Comparison of ENCODE assay signal across 27 mouse cellular contexts in the genomic region with DNA sequence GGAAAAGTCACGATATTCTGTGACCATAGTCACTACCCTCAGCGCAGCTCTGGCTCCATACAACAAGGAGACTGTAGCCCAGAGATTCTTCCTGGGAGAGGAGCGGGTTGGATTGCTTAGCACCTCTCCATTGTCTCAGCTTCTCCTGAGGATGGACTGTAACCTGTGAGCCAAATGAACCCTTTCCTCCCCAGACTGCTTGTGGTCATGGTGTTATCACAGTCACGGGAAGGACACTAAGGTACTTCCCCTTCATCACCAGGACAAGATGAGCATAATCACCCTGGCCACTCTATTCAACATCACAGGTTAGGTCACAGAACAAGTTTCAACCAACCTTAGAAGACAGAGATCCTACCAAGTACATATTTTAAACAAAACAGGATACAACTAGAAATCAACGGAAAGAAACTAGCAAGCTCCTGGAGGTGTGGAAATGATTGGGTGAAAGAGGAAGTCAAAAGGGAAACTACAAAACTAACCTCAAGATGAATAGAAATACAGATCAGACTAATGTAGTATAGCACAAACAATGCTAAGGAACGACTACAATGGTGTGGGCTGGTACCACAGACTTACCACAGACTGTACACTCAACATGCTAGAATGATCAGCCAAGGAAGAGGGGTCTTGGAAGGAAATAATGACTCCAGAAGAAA. TPM values are rescaled to one million over a fixed set of nuclear protein-coding genes. Genes with fewer than 3 reads are reported as not detected.
DNase-seq lines count a peak whose midpoint lies in the region; ATAC-seq and TF ChIP-seq lines count a peak whose summit lies in the region.
"Had no signal": no experiment of that assay in that cellular context is flagged by ENCODE, and none has a peak within 500 bp of the region (broad histone marks: within the 10 kb centered on the region; RNA-seq: fewer than 3 reads in every experiment).

No protein-coding gene starts in this region.

- H3K4me3 ChIP-seq in lung, adult 2 months (replicated peaks; ENCODE audit: extremely low read depth, low read depth, low read length), result no peak overlapping the region
- H3K4me3 ChIP-seq: embryonic facial prominence, embryonic 15.5 days; limb, embryonic 15.5 days; midbrain, embryonic 10.5 days; neural tube, embryonic 13.5 days had no signal

- DNase-seq in CD4-positive, CD25-positive, alpha-beta regulatory T cell, adult 2 months (ENCODE audit: low read depth, low spot score), result peak; percentile 58
- peak; percentile 73 for DNase-seq in splenic B cell, adult 2 months (ENCODE audit: low read depth, low spot score)
- DNase-seq in layer of hippocampus, adult 18-20 months (ENCODE audit: low spot score in 2 of 2), result no peak
- no peak for DNase-seq in lung, adult 2 months
- DNase-seq in thymus, postnatal 14 days, result no peak
- DNase-seq: adrenal gland, postnatal 14 days; cerebellum, adult 18-20 months; cerebellum, postnatal 25 days; heart, adult 18-20 months; heart, postnatal 4 days; kidney, adult 8-10 months; kidney, postnatal 14 days; lung, postnatal 14 days had no signal

- no peaks in the 10 kb centered on the region for H3K36me3 ChIP-seq in splenic B cell, adult 2 months (ENCODE audit: control insufficient read depth, insufficient read depth, low read length, poor library complexity, severe bottlenecking)
- H3K36me3 ChIP-seq: embryonic facial prominence, embryonic 15.5 days; limb, embryonic 15.5 days; midbrain, embryonic 10.5 days; neural tube, embryonic 13.5 days had no signal

- peaks cover 3% of the 10 kb centered on the region; the same call in 1 of the 2 replicates for H3K4me1 ChIP-seq in lung, adult 2 months (ENCODE audit: control insufficient read depth, insufficient read depth, low read length)
- H3K4me1 ChIP-seq: embryonic facial prominence, embryonic 15.5 days; limb, embryonic 15.5 days; midbrain, embryonic 10.5 days; neural tube, embryonic 13.5 days had no signal

- 62% methylated on average over 6 of the region's 6 CpGs for WGBS in lung, adult 2 months

- no peaks in the 10 kb centered on the region for H3K27me3 ChIP-seq in splenic B cell, adult 2 months (ENCODE audit: control insufficient read depth, insufficient read depth, low read length, poor library complexity, severe bottlenecking)
- H3K27me3 ChIP-seq: embryonic facial prominence, embryonic 15.5 days; limb, embryonic 15.5 days; neural tube, embryonic 13.5 days; Patski had no signal

- TF ChIP-seq CTCF in lung, adult 2 months (IDR thresholded peaks at IDR 0.05; ENCODE audit: insufficient read depth, low read length), result no peak

- TF ChIP-seq POLR2A in lung, adult 2 months (IDR thresholded peaks at IDR 0.05; ENCODE audit: borderline replicate concordance, extremely low read depth, low read depth, low read length), result no peak

- peak; percentile 74 for ATAC-seq in activated CD4-positive, CD25-positive, alpha-beta regulatory T cell, adult 4 months
- peak; percentile 72 for ATAC-seq in inflammation-experienced regulatory T-cells, adult 6 months
- ATAC-seq: forebrain, embryonic 16.5 days; hindbrain, embryonic 16.5 days; Patski had no signal

RNA-seq across cellular contexts. Expression of a gene that starts 14.1 kb away (rescaled TPM):
- polyA plus RNA-seq in activated CD4-positive, CD25-positive, alpha-beta regulatory T cell, adult 4 months (2017; shearing (Covaris generic)), result 10 to 100 TPM; 17.9 to 20.7 TPM
- polyA plus RNA-seq in inflammation-experienced regulatory T-cells, adult 6 months (2017; shearing (Covaris generic)), result 10 to 100 TPM; 13.0 to 23.0 (median 20.1) TPM
- 10 to 100 TPM; 52.7 to 54.4 TPM for total RNA-seq in layer of hippocampus, adult 18-20 months (2021)
- 85.5 and 111 TPM in 2 replicates for polyA plus RNA-seq in lung, adult 2 months (2012; rRNA removed)

RNA-seq across cellular contexts. Expression of a gene that starts 25.7 kb away (rescaled TPM):
- 100 to 1,000 TPM; 206 to 224 TPM for polyA plus RNA-seq in activated CD4-positive, CD25-positive, alpha-beta regulatory T cell, adult 4 months (2017; shearing (Covaris generic))
- polyA plus RNA-seq in inflammation-experienced regulatory T-cells, adult 6 months (2017; shearing (Covaris generic)), result 100 to 1,000 TPM; 170 to 224 (median 195) TPM
- 10 to 100 TPM; 44.9 to 58.8 TPM for total RNA-seq in layer of hippocampus, adult 18-20 months (2021)
- polyA plus RNA-seq in lung, adult 2 months (2012; rRNA removed), result 5.2 and 5.3 TPM in 2 replicates

RNA-seq across cellular contexts. Expression of a gene that starts 26.4 kb away (rescaled TPM):
- not detected for polyA plus RNA-seq in activated CD4-positive, CD25-positive, alpha-beta regulatory T cell, adult 4 months (2017; shearing (Covaris generic))
- not detected for polyA plus RNA-seq in inflammation-experienced regulatory T-cells, adult 6 months (2017; shearing (Covaris generic))
- total RNA-seq in layer of hippocampus, adult 18-20 months (2021), result 1 to 10 TPM in 1 of 2 experiments, under 1 TPM in 1; 0.30 to 2.5 TPM
- 2.2 TPM in 1 of 2 replicates, not detected in the other for polyA plus RNA-seq in lung, adult 2 months (2012; rRNA removed)
- total RNA-seq: left cerebral cortex, postnatal 36 days had no signal
- polyA plus RNA-seq: embryonic facial prominence, embryonic 15.5 days; forebrain, embryonic 16.5 days; heart, embryonic 14.5 days; hindbrain, embryonic 16.5 days; limb, embryonic 15.5 days; liver, embryonic 16.5 days; midbrain, embryonic 10.5 days; neural tube, embryonic 13.5 days; Patski; stomach, embryonic 16.5 days; thymus, postnatal 0 days had no signal

RNA-seq across cellular contexts. Expression of a gene that starts 53.7 kb away (rescaled TPM):
- 1 to 10 TPM; 6.5 to 6.9 TPM for polyA plus RNA-seq in activated CD4-positive, CD25-positive, alpha-beta regulatory T cell, adult 4 months (2017; shearing (Covaris generic))
- polyA plus RNA-seq in inflammation-experienced regulatory T-cells, adult 6 months (2017; shearing (Covaris generic)), result 10 to 100 TPM in 1 of 3 experiments, 1 to 10 TPM in 2; 2.4 to 22.5 (median 3.3) TPM
- total RNA-seq in layer of hippocampus, adult 18-20 months (2021), result under 1 TPM; 0.32 to 0.58 TPM
- 0.06 and 0.27 TPM in 2 replicates for polyA plus RNA-seq in lung, adult 2 months (2012; rRNA removed)

RNA-seq across cellular contexts. Expression of a gene that starts 53.7 kb away (rescaled TPM):
- polyA plus RNA-seq in activated CD4-positive, CD25-positive, alpha-beta regulatory T cell, adult 4 months (2017; shearing (Covaris generic)), result 100 to 1,000 TPM; 116 to 117 TPM
- 100 to 1,000 TPM in 2 of 3 experiments, 10 to 100 TPM in 1; 88.4 to 144 (median 106) TPM for polyA plus RNA-seq in inflammation-experienced regulatory T-cells, adult 6 months (2017; shearing (Covaris generic))
- 10 to 100 TPM; 64.5 to 72.0 TPM for total RNA-seq in layer of hippocampus, adult 18-20 months (2021)
- polyA plus RNA-seq in lung, adult 2 months (2012; rRNA removed), result 29.7 and 35.8 TPM in 2 replicates

Comparison
In these comparisons a context has a peak if more than half of its experiments do, and no peak if none do; other contexts are left out.
1. DNase-seq: peak in CD4-positive, CD25-positive, alpha-beta regulatory T cell, adult 2 months (single experiment) and splenic B cell, adult 2 months (single experiment); none in layer of hippocampus, adult 18-20 months (0 of 2), lung, adult 2 months (single experiment) and thymus, postnatal 14 days (single experiment).
2. RNA of a gene that starts 25.7 kb away (polyA plus RNA-seq): 206 to 224 TPM in activated CD4-positive, CD25-positive, alpha-beta regulatory T cell, adult 4 months and 170 to 224 TPM in inflammation-experienced regulatory T-cells, adult 6 months; 5.2 to 5.3 TPM in lung, adult 2 months; every median in the first group is over 10 times any median in the second.